Mouse (Mus musculus) T-cell, adult 2 months (primary cell): ENCODE measurements around the gene Gm9008.
"Not testable (repeated sequence)": the region's sequence is repeated elsewhere in the genome, so short reads cannot be mapped to it uniquely, and the experiment has no call there.

Experiments used
- DNase-seq: peaks from one replicate; pipeline ENCODE4 v3.0.0; 2022; ENCODE audit warnings: low spot score

Gene Gm9008

DNA sequence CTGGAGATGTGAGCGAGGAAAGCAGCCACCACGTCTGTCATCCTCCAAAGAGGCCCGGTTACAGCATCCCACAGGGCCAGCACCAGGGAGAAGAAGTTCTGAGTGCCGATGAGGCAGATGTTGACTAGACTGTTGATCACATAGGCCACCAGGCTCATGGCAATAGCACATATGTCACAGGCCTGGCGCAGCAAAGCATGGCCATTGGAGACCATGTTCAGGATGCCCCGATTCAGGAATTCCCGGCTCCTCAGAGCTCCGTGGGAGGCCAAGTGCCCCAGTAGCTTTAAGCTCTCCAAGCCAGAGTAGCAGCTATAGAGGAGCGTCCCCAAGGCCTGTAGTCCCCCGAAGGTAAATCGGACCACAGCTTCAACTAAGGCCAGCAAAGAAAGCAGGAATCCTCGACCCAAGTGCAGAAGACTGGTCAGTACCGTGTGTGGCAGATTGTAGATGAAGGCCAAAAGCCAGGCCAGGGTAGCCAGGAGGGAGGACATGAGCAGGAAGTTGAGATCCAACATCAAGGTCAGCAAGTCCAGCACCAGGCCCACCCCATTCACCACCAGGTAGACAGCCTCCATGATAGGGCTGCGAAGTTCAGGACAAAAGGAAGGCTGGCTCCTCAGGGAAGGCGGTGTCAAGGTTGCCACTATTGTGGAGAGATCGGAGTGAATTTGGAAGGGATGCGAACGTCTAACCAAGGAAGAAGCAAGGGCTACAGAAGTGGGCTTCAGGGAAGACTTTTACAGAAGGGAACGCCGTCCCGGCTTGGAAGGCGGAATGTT, at the start of gene Gm9008:
Gene Gm9008 (minus strand): TSS at position 731 of the 782 bp plus-strand sequence.
- not testable (repeated sequence) for DNase-seq

DNA sequence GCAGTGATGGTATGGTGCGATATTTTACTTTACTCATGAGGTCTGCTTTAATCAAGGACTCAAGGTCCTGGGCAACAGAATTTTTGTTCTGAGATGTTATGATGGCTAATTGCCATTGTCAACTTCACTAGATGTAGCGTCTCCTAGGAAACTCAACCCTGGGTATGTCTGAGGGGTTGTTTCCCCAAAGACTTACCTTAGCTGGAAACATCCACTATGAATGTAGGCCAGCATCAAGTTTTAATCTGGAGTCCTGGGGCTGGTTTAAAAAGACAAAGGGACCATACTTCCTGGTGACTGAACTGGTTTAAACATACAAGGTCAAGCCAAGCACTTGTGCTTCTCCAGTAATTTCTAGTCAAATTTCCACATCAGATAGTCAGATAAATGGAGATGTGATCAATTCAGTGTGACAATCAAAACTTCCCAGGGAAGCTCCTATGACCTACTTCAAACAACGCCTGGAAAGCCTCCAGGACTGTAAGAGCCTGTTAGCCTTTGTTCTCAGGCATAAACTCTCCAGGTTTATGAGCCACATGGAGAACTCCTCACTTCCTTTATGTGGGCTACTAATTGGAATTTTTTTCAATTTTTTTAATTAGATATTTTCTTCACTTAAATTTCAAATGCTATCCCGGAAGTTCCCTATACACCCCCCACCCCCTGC, 24.5 kb upstream of the Gm9008 start:
- no peak for DNase-seq

DNA sequence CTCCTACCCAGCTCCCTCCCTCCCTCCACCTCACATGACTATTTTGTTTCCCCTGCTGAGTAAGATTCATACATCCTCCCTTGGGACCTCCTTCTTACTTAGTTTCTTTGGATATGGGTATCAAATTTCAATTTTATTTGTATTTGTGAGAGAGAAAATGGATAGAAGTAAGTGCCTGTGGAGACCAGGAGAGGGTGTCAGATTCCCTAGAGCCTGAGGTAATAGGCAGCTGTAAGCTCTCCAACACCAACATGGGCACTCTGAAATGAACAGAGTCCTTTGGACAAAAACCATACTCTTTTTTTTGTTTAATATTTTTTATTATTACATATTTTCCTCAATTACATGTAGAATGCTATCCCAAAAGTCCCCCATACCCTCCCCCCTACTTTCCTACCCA, 12.6 kb upstream of the Gm9008 start:
- DNase-seq: no peak

DNA sequence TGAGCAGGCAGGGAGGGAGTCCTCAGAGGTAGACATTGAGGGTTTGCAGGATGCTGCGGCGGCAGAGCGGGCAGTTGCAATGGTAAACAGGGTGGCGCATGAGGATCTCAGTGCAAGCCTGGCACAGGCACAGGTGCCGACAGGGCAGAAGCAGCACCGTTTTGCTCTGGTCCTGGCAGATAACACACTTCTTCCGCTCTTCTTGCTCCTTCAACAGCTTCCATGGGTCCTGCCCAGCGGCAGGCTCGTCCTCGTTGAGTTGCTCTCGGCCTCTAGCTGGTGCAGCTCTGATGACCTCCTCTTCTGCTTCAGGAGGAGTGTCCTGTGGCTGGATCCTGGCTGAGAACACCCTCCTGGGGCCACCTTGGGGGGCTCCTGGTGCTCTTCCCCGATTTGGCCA, 1.2 kb downstream of the Gm9008 start:
- DNase-seq: not testable (repeated sequence)

DNA sequence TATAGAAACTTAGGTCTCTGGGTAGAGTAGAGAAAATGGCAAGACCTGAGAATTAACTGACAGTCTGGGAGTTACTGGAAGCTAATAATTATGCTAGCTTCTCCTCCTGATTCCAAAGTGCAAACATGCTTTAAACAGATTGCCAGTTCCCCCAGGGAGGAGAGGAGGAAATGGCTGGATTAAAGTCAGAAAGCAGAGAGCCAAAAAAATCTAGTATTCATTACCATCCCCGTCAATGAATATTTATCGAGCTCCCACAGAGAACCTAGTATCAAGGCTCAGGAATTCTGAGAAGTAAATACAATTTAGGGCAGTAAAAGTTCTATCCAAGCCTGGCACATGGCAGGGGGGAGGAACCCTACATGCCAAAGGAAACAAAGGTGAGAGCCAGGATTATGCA, 29.4 kb downstream of the Gm9008 start:
- DNase-seq: no peak
